Mouse (Mus musculus) heart, embryonic 11.5 days (tissue): Measurements from ENCODE around the gene Spon2. TPM values are rescaled to one million over a fixed set of nuclear protein-coding genes. Genes with fewer than 3 reads are reported as not detected.

Experiments
- ATAC-seq: fragments of 200-750 bp; cut with Nextera tagmentation; replicated peaks from 2 replicates; pipeline ENCODE4 v1.8.0; 2017; ENCODE audit warnings: moderate library complexity; ENCODE audit not compliant: insufficient number of reproducible peaks, low FRiP score, low TSS enrichment
- H3K27ac ChIP-seq: fragments of 300-500 bp; sonication (generic); 2 replicates; pipeline ENCODE4 v1.5.1; 2014; ENCODE audit warnings: mild to moderate bottlenecking, low read depth, low read length
- H3K27me3 ChIP-seq: fragments of 300-500 bp; sonication (generic); 2 replicates; pipeline ENCODE4 v1.6.1; 2014; ENCODE audit warnings: mild to moderate bottlenecking, low read length, mixed read lengths; ENCODE audit not compliant: control insufficient read depth, insufficient read depth
- H3K36me3 ChIP-seq: fragments of 300-500 bp; sonication (generic); 2 replicates; pipeline ENCODE4 v1.6.1; 2014; ENCODE audit warnings: mild to moderate bottlenecking, low read length, moderate library complexity, mixed read lengths; ENCODE audit not compliant: control insufficient read depth, insufficient read depth
- H3K4me1 ChIP-seq: fragments of 300-500 bp; sonication (generic); 2 replicates; pipeline ENCODE4 v1.6.1; 2014; ENCODE audit warnings: low read length; ENCODE audit not compliant: control insufficient read depth, insufficient read depth
- H3K4me2 ChIP-seq: fragments of 300-500 bp; sonication (generic); 2 replicates; pipeline ENCODE4 v1.6.1; 2014; ENCODE audit warnings: mild to moderate bottlenecking, moderate library complexity
- H3K4me3 ChIP-seq: fragments of 300-500 bp; sonication (generic); 2 replicates; pipeline ENCODE4 v1.5.1; 2014; ENCODE audit warnings: low read depth, low read length
- H3K9ac ChIP-seq: fragments of 300-500 bp; sonication (generic); 2 replicates; pipeline ENCODE4 v1.6.1; 2014; ENCODE audit warnings: mild to moderate bottlenecking, low read depth, low read length, moderate library complexity
- H3K9me3 ChIP-seq: fragments of 300-500 bp; sonication (generic); replicated peaks from 2 replicates; pipeline ENCODE4 v1.6.1; 2016; ENCODE audit warnings: low read length; ENCODE audit not compliant: control insufficient read depth
- WGBS: fragments of 180-500 bp; shearing (Covaris S2); extraction: QIAGEN DNeasy Blood & Tissue Kit; methylation state at CpG from one replicate; pipeline ENCODE4 v1.1.7; 2014; ENCODE audit not compliant: insufficient replicate concordance; 5-methylcytosine and 5-hydroxymethylcytosine counted together
- polyA plus RNA-seq: library from polyadenylated mRNA; unstranded; fragments of >200 nt; fragmentation: Nextera tagmentation; extraction: Ambion mirVana; gene quantifications from 2 replicates; pipeline ENCODE4 v1.2.1, GENCODE M21; 2014

The Spon2 gene
- polyA plus RNA-seq, 1 experiment from 2014 or later = 43.9 TPM

GRCm38 (mm10) chr5:33208533-33209245 lies 9.6 kb downstream of the Spon2 start:
- no peak overlapping the region for H3K9ac ChIP-seq
- no peaks in the 10 kb centered on the region for H3K36me3 ChIP-seq
- 0 out of 2 replicates have a peak, but pooled peaks cover 5% of the 10 kb centered on the region for H3K4me1 ChIP-seq
- 64% methylated on average over 14 of the region's 14 CpGs for WGBS
- no peak overlapping the region for H3K4me3 ChIP-seq
- H3K27me3 ChIP-seq = no peaks in the 10 kb centered on the region
- no peak overlapping the region for H3K4me2 ChIP-seq
- H3K27ac ChIP-seq = no peak overlapping the region
- H3K9me3 ChIP-seq = no peaks in the 10 kb centered on the region
- ATAC-seq = no peak

- H3K4me2 ChIP-seq = no peak overlapping the region
- no peak overlapping the region for H3K9ac ChIP-seq
- no peak overlapping the region for H3K27ac ChIP-seq
- ATAC-seq = no peak
- H3K9me3 ChIP-seq = no peaks in the 10 kb centered on the region
- no peak overlapping the region for H3K4me3 ChIP-seq
- H3K4me1 ChIP-seq = 0 out of 2 replicates have a peak, but pooled peaks cover 5% of the 10 kb centered on the region
- WGBS = 50% methylated on average over 9 of the region's 9 CpGs
- no peaks in the 10 kb centered on the region for H3K27me3 ChIP-seq
- no peaks in the 10 kb centered on the region for H3K36me3 ChIP-seq
Observed at GRCm38 (mm10) chr5:33207136-33207535, 11.1 kb downstream of the Spon2 start.

GRCm38 (mm10) chr5:33206328-33206727 lies 11.9 kb downstream of the Spon2 start:
- no peaks in the 10 kb centered on the region for H3K27me3 ChIP-seq
- no peak overlapping the region for H3K27ac ChIP-seq
- H3K4me2 ChIP-seq = no peak overlapping the region
- H3K36me3 ChIP-seq = no peaks in the 10 kb centered on the region
- no peaks in the 10 kb centered on the region for H3K9me3 ChIP-seq
- no peak overlapping the region for H3K4me3 ChIP-seq
- H3K9ac ChIP-seq = no peak overlapping the region
- WGBS = 57% methylated on average over 7 of the region's 7 CpGs
- no peak for ATAC-seq
- H3K4me1 ChIP-seq = 0 out of 2 replicates have a peak, but pooled peaks cover 5% of the 10 kb centered on the region

GRCm38 (mm10) chr5:33204284-33204683 lies 14.0 kb downstream of the Spon2 start:
- Histone ChIP-seq H3K9me3 (no peaks in the 10 kb centered on the region), H3K27ac (no peak overlapping the region), H3K4me1 (0 out of 2 replicates have a peak, but pooled peaks cover under 1% of the 10 kb centered on the region), H3K9ac (no peak overlapping the region), H3K36me3 (no peaks in the 10 kb centered on the region), H3K4me2 (no peak overlapping the region), H3K4me3 (no peak overlapping the region), H3K27me3 (no peaks in the 10 kb centered on the region)
- no peak for ATAC-seq
- WGBS = 74% methylated on average over 7 of the region's 7 CpGs

GRCm38 (mm10) chr5:33203691-33204242 lies 14.5 kb downstream of the Spon2 start:
- H3K4me1 ChIP-seq = no peaks in the 10 kb centered on the region
- H3K4me3 ChIP-seq = no peak overlapping the region
- H3K9me3 ChIP-seq = no peaks in the 10 kb centered on the region
- H3K36me3 ChIP-seq = no peaks in the 10 kb centered on the region
- ATAC-seq = no peak; the same call in 1 of the 2 replicates
- peak overlapping the region; percentile 62 for H3K4me2 ChIP-seq
- H3K27ac ChIP-seq = no peak overlapping the region
- WGBS = 15% methylated on average over 9 of the region's 9 CpGs
- H3K9ac ChIP-seq = no peak overlapping the region; the same call in 1 of the 2 replicates
- no peaks in the 10 kb centered on the region for H3K27me3 ChIP-seq

GRCm38 (mm10) chr5:33203171-33203565 lies 15.1 kb downstream of the Spon2 start:
- ATAC-seq = no peak
- 72% methylated on average over 6 of the region's 6 CpGs for WGBS

GRCm38 (mm10) chr5:33202516-33203170 lies 15.6 kb downstream of the Spon2 start:
- Histone ChIP-seq H3K27ac (no peak overlapping the region), H3K36me3 (no peaks in the 10 kb centered on the region), H3K4me3 (no peak overlapping the region), H3K27me3 (no peaks in the 10 kb centered on the region), H3K9me3 (no peaks in the 10 kb centered on the region), H3K9ac (no peak overlapping the region), H3K4me2 (no peak overlapping the region), H3K4me1 (no peaks in the 10 kb centered on the region)
- WGBS = 77% methylated on average over 13 of the region's 13 CpGs
- ATAC-seq = no peak

More at GRCm38 (mm10) chr5:33203171-33203565, 15.1 kb downstream of the Spon2 start:
- Histone ChIP-seq H3K4me3 (no peak overlapping the region), H3K36me3 (no peaks in the 10 kb centered on the region), H3K9ac (no peak overlapping the region), H3K4me1 (no peaks in the 10 kb centered on the region), H3K27me3 (no peaks in the 10 kb centered on the region), H3K27ac (no peak overlapping the region), H3K4me2 (no peak overlapping the region), H3K9me3 (no peaks in the 10 kb centered on the region)

- no peaks in the 10 kb centered on the region for H3K36me3 ChIP-seq
- no peak overlapping the region for H3K4me2 ChIP-seq
- 58% methylated on average over 13 of the region's 13 CpGs for WGBS
- H3K4me1 ChIP-seq = no peaks in the 10 kb centered on the region
- no peaks in the 10 kb centered on the region for H3K9me3 ChIP-seq
- no peak overlapping the region for H3K27ac ChIP-seq
- no peaks in the 10 kb centered on the region for H3K27me3 ChIP-seq
- no peak overlapping the region for H3K9ac ChIP-seq
- ATAC-seq = no peak
- H3K4me3 ChIP-seq = no peak overlapping the region
Observed at GRCm38 (mm10) chr5:33201697-33202096, 16.6 kb downstream of the Spon2 start.
